Mouse (Mus musculus) liver, embryonic 15.5 days (tissue): Measurements from ENCODE around the gene Cactin. TPM values are rescaled to one million over a fixed set of nuclear protein-coding genes. Genes with fewer than 3 reads are reported as not detected.
A peak's percentile ranks its signal among the peaks of the same experiment; 100 is the strongest.

ENCODE experiments used
- ATAC-seq: fragments of 200-750 bp; cut with Nextera tagmentation; 2 replicates; pipeline ENCODE4 v1.8.0; 2017; ENCODE audit warnings: moderate number of reproducible peaks, mild to moderate bottlenecking, moderate library complexity; ENCODE audit not compliant: insufficient read depth
- H3K27ac ChIP-seq: fragments of 300-500 bp; sonication (generic); replicated peaks from 2 replicates; pipeline ENCODE4 v1.5.1; 2015; ENCODE audit warnings: mild to moderate bottlenecking, inconsistent platforms
- H3K27me3 ChIP-seq: fragments of 300-500 bp; sonication (generic); 2 replicates; pipeline ENCODE4 v1.6.1; 2015; ENCODE audit warnings: mild to moderate bottlenecking, inconsistent platforms
- H3K36me3 ChIP-seq: fragments of 300-500 bp; sonication (generic); replicated peaks from 2 replicates; pipeline ENCODE4 v1.6.1; 2015; ENCODE audit warnings: moderate library complexity, mild to moderate bottlenecking, inconsistent platforms
- H3K4me1 ChIP-seq: fragments of 300-500 bp; sonication (generic); replicated peaks from 2 replicates; pipeline ENCODE4 v1.6.1; 2015; ENCODE audit warnings: inconsistent platforms
- H3K4me2 ChIP-seq: fragments of 300-500 bp; sonication (generic); 2 replicates; pipeline ENCODE4 v1.6.1; 2015; ENCODE audit warnings: moderate library complexity, mild to moderate bottlenecking, inconsistent platforms
- H3K4me3 ChIP-seq: fragments of 300-500 bp; sonication (generic); replicated peaks from 2 replicates; pipeline ENCODE4 v1.5.1; 2015; ENCODE audit warnings: mild to moderate bottlenecking, inconsistent platforms
- H3K9ac ChIP-seq: fragments of 300-500 bp; sonication (generic); 2 replicates; pipeline ENCODE4 v1.6.1; 2015; ENCODE audit warnings: moderate library complexity, mild to moderate bottlenecking, inconsistent platforms
- H3K9me3 ChIP-seq: fragments of 300-500 bp; sonication (generic); replicated peaks from 2 replicates; pipeline ENCODE4 v1.6.1; 2016; ENCODE audit warnings: inconsistent platforms
- WGBS: fragments of 180-500 bp; shearing (Covaris S2); methylation state at CpG from one replicate; pipeline ENCODE4 v1.1.7; 2015; ENCODE audit warnings: mixed read lengths; ENCODE audit not compliant: insufficient replicate concordance; 5-methylcytosine and 5-hydroxymethylcytosine counted together
- polyA plus RNA-seq: library from polyadenylated mRNA; unstranded; fragments of >200 nt; fragmentation: Nextera tagmentation; extraction: Ambion mirVana; gene quantifications from 2 replicates; pipeline ENCODE4 v1.2.1, GENCODE M21; 2015

Cactin gene
- polyA plus RNA-seq, 1 experiment from 2014 or later, result 24.3 TPM

DNA sequence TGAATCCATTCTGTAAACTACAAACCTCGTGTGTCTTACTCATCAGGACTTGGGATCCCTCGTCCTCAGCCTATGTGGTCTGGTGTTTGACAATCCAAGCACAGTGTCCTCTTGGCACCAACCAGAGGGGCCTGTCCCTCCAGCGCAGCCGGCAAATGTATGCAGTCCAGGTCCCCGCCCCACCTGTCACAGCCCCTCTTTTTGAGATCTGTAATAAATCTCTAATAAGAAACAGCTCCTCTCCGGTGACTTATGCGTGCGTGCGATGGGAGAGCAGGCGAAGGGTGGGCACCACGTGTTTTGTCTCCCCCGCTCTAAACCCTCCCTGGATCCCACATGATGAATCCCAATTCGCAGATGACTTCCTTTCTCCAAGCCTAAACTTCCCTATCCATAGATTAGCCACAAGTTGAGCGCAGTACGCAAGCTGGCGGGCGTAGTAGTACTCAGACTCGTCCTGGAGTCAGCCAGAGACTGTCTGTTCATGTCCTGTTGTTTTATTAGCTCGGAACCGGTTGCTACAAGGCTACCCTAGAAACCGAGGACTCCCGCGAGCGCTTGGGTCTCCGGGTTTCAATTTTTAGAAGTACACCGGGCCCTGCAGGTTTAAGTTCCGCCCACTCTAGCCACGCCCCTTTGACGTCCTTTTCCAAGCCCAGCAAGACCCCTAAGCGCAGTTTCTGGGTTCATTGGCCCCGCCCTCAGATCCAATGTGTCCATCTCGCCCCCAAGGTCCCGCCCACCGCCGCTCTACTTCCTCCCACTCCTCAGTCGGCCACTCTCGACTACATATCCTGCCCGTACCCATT lies 958 bp upstream of the Cactin start:
- H3K27ac ChIP-seq, result peak overlapping the region; percentile 92
- H3K9ac ChIP-seq, result peak overlapping the region; percentile 52
- ATAC-seq, result no peak
- H3K27me3 ChIP-seq, result no peaks in the 10 kb centered on the region
- WGBS, result 1% methylated on average over 38 of the region's 38 CpGs
- H3K4me2 ChIP-seq, result peak overlapping the region; percentile 87
- peaks cover 63% of the 10 kb centered on the region for H3K4me1 ChIP-seq
- H3K9me3 ChIP-seq, result no peaks in the 10 kb centered on the region
- peaks cover 53% of the 10 kb centered on the region for H3K36me3 ChIP-seq
- H3K4me3 ChIP-seq, result peak overlapping the region; percentile 94

DNA sequence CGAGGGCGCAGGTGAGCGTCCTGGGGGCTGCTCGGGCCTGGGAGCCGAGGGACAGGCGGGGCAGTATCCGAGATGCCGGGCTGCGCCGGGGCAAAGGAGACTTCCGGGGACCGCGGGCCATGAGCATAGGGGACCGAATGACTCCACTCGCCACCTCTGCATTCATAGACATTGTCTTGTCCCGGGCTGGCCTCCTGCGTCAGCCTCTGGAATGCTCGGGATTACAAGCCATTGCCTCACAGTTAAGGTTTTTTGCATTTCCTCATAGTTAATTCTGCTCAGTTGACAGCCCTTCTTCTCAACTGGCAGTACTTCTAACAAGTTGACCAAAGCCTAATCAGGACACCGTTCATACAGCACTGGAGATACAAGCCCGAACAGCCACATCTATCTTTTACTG lies 533 bp downstream of the Cactin start:
- H3K27me3 ChIP-seq, result no peaks in the 10 kb centered on the region
- peak; percentile 1; the same call in 1 of the 2 replicates for ATAC-seq
- H3K4me1 ChIP-seq, result peaks cover 57% of the 10 kb centered on the region
- 2% methylated on average over 20 of the region's 20 CpGs for WGBS
- H3K9ac ChIP-seq, result peak overlapping the region; percentile 95
- H3K4me3 ChIP-seq, result peak overlapping the region; percentile 94
- H3K27ac ChIP-seq, result peak overlapping the region; percentile 92
- peaks cover 55% of the 10 kb centered on the region for H3K36me3 ChIP-seq
- H3K4me2 ChIP-seq, result peak overlapping the region; percentile 87
- no peaks in the 10 kb centered on the region for H3K9me3 ChIP-seq

DNA sequence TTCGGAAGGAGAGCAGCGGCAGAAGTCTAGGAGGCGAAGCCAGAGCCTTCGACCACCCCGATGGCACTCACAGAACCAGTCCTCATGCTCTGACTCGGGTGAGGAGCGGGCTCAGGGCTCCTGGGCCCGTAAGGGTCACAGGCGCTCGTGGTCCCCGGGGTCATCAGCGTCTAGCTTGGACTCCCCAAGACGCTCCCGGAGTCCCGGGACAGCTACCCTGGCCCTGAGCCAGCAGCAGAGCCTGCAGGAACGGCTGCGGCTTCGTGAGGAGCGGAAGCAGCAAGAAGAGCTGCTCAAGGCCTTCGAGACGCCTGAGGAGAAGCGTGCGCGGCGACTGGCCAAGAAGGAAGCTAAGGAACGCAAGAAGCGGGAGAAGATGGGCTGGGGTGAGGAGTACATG lies 1.5 kb downstream of the Cactin start:
- H3K27ac ChIP-seq, result 0 out of 2 replicates have a peak overlapping the region, but pooled peaks have one; percentile 92
- no peak for ATAC-seq

DNA sequence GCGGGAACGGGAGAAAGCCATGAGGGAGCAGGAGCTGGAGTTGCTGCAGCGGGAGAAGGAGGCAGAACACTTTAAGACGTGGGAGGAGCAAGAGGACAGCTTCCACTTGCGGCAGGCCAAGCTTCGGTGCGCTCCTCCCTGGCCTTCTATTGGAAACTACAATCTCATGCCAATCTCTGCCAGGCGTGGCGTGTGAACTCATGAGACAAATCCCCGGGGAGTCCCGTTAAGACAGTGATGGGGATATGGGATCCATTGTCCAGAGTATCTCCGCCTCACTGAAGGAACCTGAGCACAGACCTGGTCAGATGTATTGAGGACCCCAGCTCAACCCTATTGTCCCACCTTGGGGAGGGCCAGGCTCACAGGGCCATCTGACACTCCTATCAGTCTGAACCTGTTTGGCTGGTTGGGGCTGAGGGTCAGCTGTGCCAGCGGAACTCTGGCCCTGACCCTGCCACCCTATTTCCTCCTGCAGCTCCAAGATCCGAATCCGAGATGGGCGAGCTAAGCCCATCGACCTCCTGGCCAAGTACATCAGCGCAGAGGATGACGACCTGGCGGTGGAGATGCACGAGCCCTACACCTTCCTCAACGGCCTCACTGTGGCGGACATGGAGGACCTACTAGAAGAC lies 2.4 kb downstream of the Cactin start:
- Histone ChIP-seq H3K27me3 (no peaks in the 10 kb centered on the region), H3K9me3 (no peaks in the 10 kb centered on the region), H3K4me2 (no peak overlapping the region), H3K9ac (no peak overlapping the region), H3K27ac (no peak overlapping the region), H3K4me1 (peaks cover 57% of the 10 kb centered on the region), H3K4me3 (0 out of 2 replicates have a peak overlapping the region, but pooled peaks have one; percentile 94), H3K36me3 (peaks cover 57% of the 10 kb centered on the region)
- WGBS, result 89% methylated on average over 23 of the region's 23 CpGs
- ATAC-seq, result no peak

More for the DNA sequence above, 1.5 kb downstream of the Cactin start:
- Histone ChIP-seq H3K27me3 (no peaks in the 10 kb centered on the region), H3K4me1 (peaks cover 57% of the 10 kb centered on the region), H3K9me3 (no peaks in the 10 kb centered on the region), H3K9ac (peak overlapping the region; percentile 95), H3K4me2 (peak overlapping the region; percentile 87), H3K4me3 (peak overlapping the region; percentile 94), H3K36me3 (peaks cover 64% of the 10 kb centered on the region)
- 91% methylated on average over 27 of the region's 27 CpGs for WGBS

DNA sequence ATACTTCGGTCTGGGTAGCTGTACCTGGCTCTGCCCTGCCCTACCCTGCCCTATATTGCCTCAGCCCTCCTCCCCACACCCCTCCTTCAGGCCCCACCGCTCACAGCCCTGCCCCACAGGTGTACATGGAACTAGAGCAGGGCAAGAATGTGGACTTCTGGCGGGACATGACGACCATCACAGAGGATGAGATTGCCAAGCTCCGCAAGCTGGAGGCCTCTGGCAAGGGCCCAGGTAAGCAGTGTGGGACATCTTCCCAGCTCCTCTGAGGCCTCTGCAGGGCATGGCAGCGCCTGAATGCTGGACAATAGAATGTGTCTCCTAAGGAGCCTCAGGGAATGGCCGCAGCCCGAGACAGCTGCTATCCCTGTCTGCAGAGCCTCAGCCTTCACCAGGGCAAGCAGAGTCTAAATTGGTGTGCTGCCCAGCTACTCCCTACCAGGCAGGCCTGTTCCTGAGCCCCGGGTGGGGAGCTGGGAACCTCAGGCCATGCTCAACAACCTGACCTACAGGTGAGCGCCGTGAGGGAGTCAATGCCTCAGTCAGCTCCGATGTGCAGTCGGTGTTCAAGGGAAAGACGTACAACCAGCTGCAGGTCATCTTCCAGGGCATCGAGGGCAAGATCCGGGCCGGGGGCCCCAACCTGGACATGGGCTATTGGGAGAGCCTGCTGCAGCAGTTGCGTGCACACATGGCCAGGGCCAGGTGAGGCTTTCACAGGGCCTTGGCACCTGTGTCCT lies 3.1 kb downstream of the Cactin start:
- H3K9me3 ChIP-seq, result no peaks in the 10 kb centered on the region
- H3K4me2 ChIP-seq, result no peak overlapping the region
- 91% methylated on average over 18 of the region's 18 CpGs for WGBS
- no peak overlapping the region for H3K27ac ChIP-seq
- H3K9ac ChIP-seq, result no peak overlapping the region
- no peak overlapping the region for H3K4me3 ChIP-seq
- no peak for ATAC-seq
- H3K4me1 ChIP-seq, result peaks cover 57% of the 10 kb centered on the region
- H3K27me3 ChIP-seq, result no peaks in the 10 kb centered on the region
- peaks cover 55% of the 10 kb centered on the region for H3K36me3 ChIP-seq

DNA sequence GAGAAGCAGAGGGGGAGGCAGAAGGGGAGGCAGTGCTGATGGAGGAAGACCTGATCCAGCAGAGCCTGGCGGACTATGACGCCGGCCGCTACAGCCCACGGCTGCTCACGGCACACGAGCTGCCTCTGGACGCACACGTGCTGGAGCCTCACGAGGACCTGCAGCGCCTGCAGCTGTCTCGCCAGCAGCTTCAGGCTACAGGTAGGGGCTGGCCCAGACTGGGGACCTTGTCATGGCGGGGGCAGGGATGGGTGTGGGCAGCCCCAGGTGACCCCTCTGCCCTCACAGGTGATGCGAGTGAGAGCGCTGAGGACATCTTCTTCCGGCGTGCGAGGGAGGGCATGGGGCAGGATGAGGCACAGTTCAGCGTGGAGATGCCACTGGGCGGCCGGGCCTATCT lies 4.3 kb downstream of the Cactin start:
- no peak overlapping the region for H3K4me3 ChIP-seq
- peaks cover 55% of the 10 kb centered on the region for H3K36me3 ChIP-seq
- H3K4me1 ChIP-seq, result peaks cover 48% of the 10 kb centered on the region
- H3K9ac ChIP-seq, result no peak overlapping the region
- H3K9me3 ChIP-seq, result no peaks in the 10 kb centered on the region
- 92% methylated on average over 21 of the region's 21 CpGs for WGBS
- H3K27ac ChIP-seq, result no peak overlapping the region
- ATAC-seq, result no peak
- H3K4me2 ChIP-seq, result no peak overlapping the region
- no peaks in the 10 kb centered on the region for H3K27me3 ChIP-seq

DNA sequence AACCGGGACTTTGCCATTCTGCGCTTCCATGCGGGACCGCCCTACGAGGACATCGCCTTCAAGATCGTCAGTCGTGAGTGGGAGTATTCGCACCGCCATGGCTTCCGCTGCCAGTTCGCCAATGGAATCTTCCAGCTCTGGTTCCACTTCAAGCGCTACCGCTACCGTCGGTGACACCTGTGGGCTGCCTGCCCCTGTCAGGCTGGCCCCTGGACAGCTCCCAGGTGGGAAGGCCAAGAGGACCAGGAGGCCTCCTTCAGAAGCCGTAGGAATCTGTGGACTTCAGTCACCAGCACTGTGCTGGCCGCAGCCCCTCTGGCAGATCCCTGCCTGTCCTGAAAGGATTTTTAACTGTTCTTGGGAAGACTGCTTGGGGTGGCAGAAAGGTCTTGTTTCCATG lies 4.9 kb downstream of the Cactin start:
- Histone ChIP-seq H3K4me3 (no peak overlapping the region), H3K4me1 (peaks cover 48% of the 10 kb centered on the region), H3K27ac (no peak overlapping the region), H3K9ac (no peak overlapping the region), H3K36me3 (peaks cover 55% of the 10 kb centered on the region), H3K9me3 (no peaks in the 10 kb centered on the region), H3K27me3 (no peaks in the 10 kb centered on the region), H3K4me2 (no peak overlapping the region)
- no peak for ATAC-seq
- WGBS, result 91% methylated on average over 18 of the region's 18 CpGs

DNA sequence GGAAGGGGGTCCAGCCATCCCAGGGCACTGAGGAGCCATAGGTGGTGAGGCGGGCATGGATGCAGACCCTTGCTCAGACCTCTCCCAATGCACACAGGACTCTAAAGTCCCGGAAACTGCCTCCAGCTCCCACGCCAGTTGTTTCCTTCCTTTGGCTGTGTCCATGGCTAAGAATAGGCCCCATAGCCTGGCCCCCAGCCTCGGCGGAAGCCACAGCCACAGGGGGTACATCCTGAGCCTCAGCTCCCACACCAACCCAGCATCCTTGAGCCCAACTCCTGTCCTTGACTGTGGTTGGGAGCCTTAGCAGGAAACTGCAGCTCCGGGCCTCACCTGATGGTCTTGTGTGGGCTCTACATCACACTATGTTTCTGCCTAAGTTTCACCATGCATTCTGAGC lies 6.0 kb downstream of the Cactin start:
- H3K4me3 ChIP-seq, result no peak overlapping the region
- no peaks in the 10 kb centered on the region for H3K9me3 ChIP-seq
- no peak overlapping the region for H3K27ac ChIP-seq
- H3K9ac ChIP-seq, result no peak overlapping the region
- no peak for ATAC-seq
- H3K4me1 ChIP-seq, result peaks cover 43% of the 10 kb centered on the region
- no peaks in the 10 kb centered on the region for H3K27me3 ChIP-seq
- peaks cover 55% of the 10 kb centered on the region for H3K36me3 ChIP-seq
- 46% methylated on average over 6 of the region's 6 CpGs for WGBS
- no peak overlapping the region for H3K4me2 ChIP-seq

DNA sequence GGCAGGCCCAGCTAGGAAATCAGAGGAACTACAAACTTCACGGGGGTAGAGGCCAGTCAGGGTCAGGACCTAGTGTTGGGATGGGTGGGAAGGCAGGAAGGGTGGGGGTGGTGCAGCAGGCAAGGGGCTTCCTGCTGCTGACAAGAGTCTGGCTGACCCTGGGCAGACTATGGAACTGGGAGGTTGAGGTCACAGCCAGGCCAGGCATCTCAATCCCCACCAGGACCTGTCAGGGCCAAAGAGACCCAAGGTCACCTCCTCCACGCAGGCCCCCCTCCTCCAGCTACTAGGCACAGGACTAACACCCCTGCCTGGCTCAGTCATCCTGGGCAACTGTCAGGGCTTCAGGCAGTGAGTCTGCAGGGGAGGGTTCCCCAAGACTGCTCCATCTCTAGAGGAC lies 7.1 kb downstream of the Cactin start:
- no peak overlapping the region for H3K4me3 ChIP-seq
- H3K27me3 ChIP-seq, result peaks cover 9% of the 10 kb centered on the region
- peaks cover 46% of the 10 kb centered on the region for H3K36me3 ChIP-seq
- H3K27ac ChIP-seq, result peak overlapping the region; percentile 43
- no peaks in the 10 kb centered on the region for H3K9me3 ChIP-seq
- ATAC-seq, result 0 out of 2 replicates have a peak, but pooled peaks have one; percentile 16
- WGBS, result 31% methylated on average over 2 of the region's 2 CpGs
- H3K4me2 ChIP-seq, result no peak overlapping the region
- peaks cover 32% of the 10 kb centered on the region for H3K4me1 ChIP-seq
- no peak overlapping the region for H3K9ac ChIP-seq

DNA sequence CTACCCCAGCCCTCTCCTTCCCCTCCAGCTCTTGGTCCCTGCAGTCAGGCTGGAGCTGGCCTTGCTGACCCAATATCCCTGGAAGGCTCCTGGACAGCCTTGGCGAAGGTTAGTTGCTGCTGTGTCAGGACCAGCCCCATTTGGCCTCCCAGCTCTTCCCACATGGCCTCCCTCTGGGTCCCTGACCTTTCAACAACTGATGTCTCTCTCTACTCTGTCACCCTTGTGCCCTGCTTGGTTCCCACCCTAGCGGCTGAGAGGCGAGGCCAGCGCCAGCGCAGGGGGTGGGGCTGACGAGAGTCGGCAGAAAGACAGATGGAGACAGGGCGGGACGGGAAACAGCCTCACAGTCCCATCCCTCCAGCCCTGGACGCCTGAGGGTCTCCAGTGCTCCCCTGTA lies 7.5 kb downstream of the Cactin start, which contains the start of gene Tbxa2r:
Gene Tbxa2r, plus strand, starts transcription at position 346 of the 400 bp plus-strand sequence.
- Histone ChIP-seq H3K4me3 (0 out of 2 replicates have a peak within 1 kb of the TSS, but pooled peaks have one; percentile 5), H3K9ac (no peak within 1 kb of the TSS), H3K4me1 (peaks cover 30% of the 10 kb centered on the region), H3K36me3 (peaks cover 42% of the 10 kb centered on the region), H3K9me3 (no peaks in the 10 kb centered on the region), H3K4me2 (peak within 1 kb of the TSS; percentile 23), H3K27me3 (peaks cover 12% of the 10 kb centered on the region), H3K27ac (peak within 1 kb of the TSS; percentile 43)
- 13% methylated on average over 10 of the region's 10 CpGs for WGBS
- ATAC-seq, result peak; percentile 11; the same call in 1 of the 2 replicates
